Mouse (Mus musculus) brain, embryonic 14.5 days (tissue): ENCODE results near the gene Tnip3.

Source experiments
- CTCF ChIP-seq: fragments of 200-500 bp; IDR thresholded peaks from 2 replicates; pipeline ENCODE4 v1.5.1; 2012; ENCODE audit warnings: inconsistent platforms, mild to moderate bottlenecking, moderate library complexity, borderline replicate concordance; ENCODE audit not compliant: insufficient read depth, insufficient read length; ENCODE audit errors: extremely low read depth
- POLR2A ChIP-seq: fragments of 200-500 bp; IDR thresholded peaks from 2 replicates; pipeline ENCODE4 v1.6.1; 2012; ENCODE audit warnings: mild to moderate bottlenecking, inconsistent platforms, borderline replicate concordance; ENCODE audit not compliant: poor library complexity, insufficient read depth, insufficient read length, severe bottlenecking; ENCODE audit errors: extremely low read depth

DNA sequence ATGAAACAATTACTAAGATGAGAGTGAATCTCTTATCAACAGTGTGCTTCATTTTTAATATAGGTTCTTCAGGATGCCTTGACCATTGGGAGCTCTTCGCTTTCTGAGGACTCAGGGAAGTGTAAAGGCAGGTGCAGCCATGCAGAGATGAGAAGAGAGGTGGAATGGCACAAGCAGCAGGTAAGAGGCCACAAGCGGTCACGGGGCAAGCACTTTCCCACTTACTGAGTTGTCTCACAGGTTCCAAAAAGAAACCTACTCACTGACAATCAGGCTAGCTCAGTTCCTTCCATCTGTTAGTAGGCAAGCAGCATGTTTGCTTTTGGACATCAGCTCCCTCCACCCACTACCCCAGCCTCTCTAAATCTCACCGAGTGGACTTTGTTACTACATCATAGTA is 80.7 kb downstream of the Tnip3 start:
- TF ChIP-seq POLR2A (no peak), CTCF (no peak)
